Mouse (Mus musculus) MN1 (cell line): Measurements from ENCODE around the gene Ppat.

Source experiments
- DNase-seq: peaks from one replicate; pipeline ENCODE4 v3.0.0-alpha.2; 2016; ENCODE audit warnings: low spot score

The Ppat gene

GRCm38 (mm10) chr5:76876106-76876758, 75.1 kb downstream of the Ppat start:
- DNase-seq = no peak

GRCm38 (mm10) chr5:76869553-76869952, 81.8 kb downstream of the Ppat start:
- DNase-seq = no peak

GRCm38 (mm10) chr5:76868693-76869286, 82.6 kb downstream of the Ppat start:
- DNase-seq = no peak

- no peak for DNase-seq
Measured at GRCm38 (mm10) chr5:76866819-76867218, 84.6 kb downstream of the Ppat start.
